ENCODE assay signal across 34 mouse cellular contexts in genomic region chr13:119644769-119645168, GRCm38 (mm10). TPM values are rescaled to one million over a fixed set of nuclear protein-coding genes. Genes with fewer than 3 reads are reported as not detected.
"Had no signal": no experiment of that assay in that cellular context is flagged by ENCODE, and none has a peak within 500 bp of the region (broad histone marks: within the 10 kb centered on the region; RNA-seq: fewer than 3 reads in every experiment).

No protein-coding gene starts in this region.

- DNase-seq: left cerebral cortex, postnatal 4 days; liver; liver, embryonic 13.5 days; liver, postnatal 0 days; lung, adult 18-20 months; lung, adult 2 months; lung, embryonic 14.5 days; lung, postnatal 10 days; lung, postnatal 14 days; lung, postnatal 36 days; lung, postnatal 4 days; midbrain, embryonic 14.5 days had no signal

- H3K4me3 ChIP-seq: limb, embryonic 10.5 days; limb, embryonic 12.5 days; limb, embryonic 13.5 days; limb, embryonic 15.5 days; liver, embryonic 12.5 days; liver, embryonic 13.5 days; liver, embryonic 15.5 days; lung, embryonic 15.5 days; megakaryocyte, embryonic 14.5 days; midbrain, embryonic 10.5 days; midbrain, embryonic 12.5 days; midbrain, embryonic 13.5 days; midbrain, embryonic 15.5 days; myocyte; neural tube, embryonic 12.5 days; neural tube, embryonic 13.5 days had no signal

- H3K27ac ChIP-seq: limb, embryonic 10.5 days; limb, embryonic 12.5 days; limb, embryonic 13.5 days; limb, embryonic 15.5 days; liver, embryonic 12.5 days; liver, embryonic 13.5 days; liver, embryonic 14.5 days; liver, embryonic 15.5 days; lung, embryonic 15.5 days; macrophage; midbrain, embryonic 10.5 days; midbrain, embryonic 12.5 days; midbrain, embryonic 13.5 days; midbrain, embryonic 15.5 days; neural tube, embryonic 12.5 days; neural tube, embryonic 13.5 days had no signal

- H3K4me1 ChIP-seq: limb, embryonic 10.5 days; limb, embryonic 12.5 days; limb, embryonic 13.5 days; limb, embryonic 15.5 days; liver, embryonic 12.5 days; liver, embryonic 13.5 days; liver, embryonic 15.5 days; lung, embryonic 15.5 days; midbrain, embryonic 10.5 days; midbrain, embryonic 12.5 days; midbrain, embryonic 13.5 days; neural tube, embryonic 12.5 days; neural tube, embryonic 13.5 days had no signal

RNA-seq across cellular contexts. Expression of gene Ccl28, which starts 21.1 kb away (rescaled TPM):
- total RNA-seq: megakaryocyte, adult 5-6 weeks; monocyte, adult 5-6 weeks had no signal
- polyA plus RNA-seq: limb, embryonic 15.5 days; liver, adult 2 months; liver, embryonic 12.5 days; liver, embryonic 13.5 days; liver, embryonic 15.5 days; liver, embryonic 16.5 days; liver, postnatal 0 days; lung, embryonic 15.5 days; macrophage; myocyte; neural tube, embryonic 11.5 days had no signal
